Mouse (Mus musculus): ENCODE results near the gene Ttc39a. TPM values are rescaled to one million over a fixed set of nuclear protein-coding genes. Genes with fewer than 3 reads are reported as not detected.

Ttc39a gene
- polyA plus RNA-seq, 1 experiment, result 1.3 TPM

DNA sequence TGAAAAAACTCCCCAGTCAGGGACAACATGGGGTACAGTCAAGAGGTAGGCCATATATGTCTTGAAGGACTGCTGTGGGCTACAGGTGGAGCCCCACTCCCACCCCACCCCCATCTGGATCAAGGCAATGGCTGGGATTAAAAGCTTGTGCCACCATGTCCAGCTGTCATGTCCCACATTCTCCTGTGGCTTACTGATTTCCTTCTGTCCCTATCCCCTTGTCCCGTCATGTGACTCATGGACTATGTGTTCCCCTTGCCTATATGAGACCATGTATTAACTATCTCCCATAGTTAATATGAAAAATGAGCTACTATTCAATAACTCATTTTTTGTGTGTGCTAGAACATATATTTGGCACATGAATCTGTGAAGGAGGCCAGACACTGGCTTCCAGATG is 27.8 kb downstream of the Ttc39a start:
- Histone ChIP-seq H3K4me3 (ENCODE audit: insufficient read depth, low read length) (no peak overlapping the region), H3K4me1 (ENCODE audit: control insufficient read depth, insufficient read depth, low read length) (no peaks in the 10 kb centered on the region), H3K27ac (ENCODE audit: insufficient read depth, low read depth, low read length) (no peak overlapping the region)
- TF ChIP-seq POLR2A (IDR thresholded peaks at IDR 0.05; ENCODE audit: borderline replicate concordance, low read depth, low read length), result no peak
- no peak for TF ChIP-seq CTCF (IDR thresholded peaks at IDR 0.05; ENCODE audit: low read depth, low read length)

DNA sequence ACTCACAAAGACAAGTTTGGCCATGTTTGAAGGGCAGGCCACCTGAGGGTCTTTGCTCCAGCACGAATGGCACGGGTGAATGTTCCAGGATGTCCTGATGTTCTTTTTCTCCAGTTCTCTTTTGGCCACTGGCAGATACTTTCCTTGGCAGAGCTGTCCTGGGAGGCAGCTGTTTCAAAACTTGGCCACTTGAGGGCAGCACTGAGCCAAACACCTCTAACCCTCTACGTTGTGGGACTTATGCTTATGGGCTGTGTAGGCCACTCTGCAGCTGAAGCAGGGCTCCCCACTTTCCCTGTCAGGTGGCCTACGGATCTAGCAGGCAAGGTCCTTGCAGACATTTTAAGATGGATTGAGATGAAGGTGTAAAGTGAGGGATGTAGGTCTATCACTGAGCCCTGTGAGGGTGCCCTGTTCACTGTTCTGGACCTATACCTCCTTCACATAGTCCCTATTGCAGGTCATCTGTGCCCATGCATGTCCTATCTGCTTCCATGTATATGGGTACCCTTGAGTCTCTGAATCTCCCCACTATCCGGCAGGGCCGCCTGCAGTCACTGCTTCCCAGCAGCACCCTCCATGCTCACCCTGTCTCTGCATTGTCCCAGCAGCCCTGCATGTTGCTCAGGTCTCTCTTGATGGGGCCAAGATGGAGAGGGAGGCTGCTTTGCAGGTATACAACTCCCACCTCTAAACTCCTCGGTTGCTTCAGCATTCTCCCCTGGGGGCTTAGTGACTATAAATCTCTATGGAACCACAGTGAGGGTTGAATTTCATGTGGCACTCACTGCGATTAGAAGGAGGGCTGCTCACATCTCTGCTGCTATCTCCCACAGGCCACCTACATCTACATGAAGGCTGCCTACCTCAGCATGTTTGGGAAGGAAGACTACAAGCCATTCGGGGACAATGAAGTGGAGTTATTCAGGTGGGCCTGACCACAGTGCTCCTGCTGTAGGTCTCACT is 31.8 kb downstream of the Ttc39a start:
- Histone ChIP-seq H3K4me1 (ENCODE audit: control insufficient read depth, insufficient read depth, low read length) (no peaks in the 10 kb centered on the region), H3K4me3 (ENCODE audit: insufficient read depth, low read length) (no peak overlapping the region), H3K27ac (ENCODE audit: insufficient read depth, low read depth, low read length) (no peak overlapping the region)
- TF ChIP-seq POLR2A (IDR thresholded peaks at IDR 0.05; ENCODE audit: borderline replicate concordance, low read depth, low read length) (no peak), CTCF (IDR thresholded peaks at IDR 0.05; ENCODE audit: low read depth, low read length) (peak; percentile 91)

DNA sequence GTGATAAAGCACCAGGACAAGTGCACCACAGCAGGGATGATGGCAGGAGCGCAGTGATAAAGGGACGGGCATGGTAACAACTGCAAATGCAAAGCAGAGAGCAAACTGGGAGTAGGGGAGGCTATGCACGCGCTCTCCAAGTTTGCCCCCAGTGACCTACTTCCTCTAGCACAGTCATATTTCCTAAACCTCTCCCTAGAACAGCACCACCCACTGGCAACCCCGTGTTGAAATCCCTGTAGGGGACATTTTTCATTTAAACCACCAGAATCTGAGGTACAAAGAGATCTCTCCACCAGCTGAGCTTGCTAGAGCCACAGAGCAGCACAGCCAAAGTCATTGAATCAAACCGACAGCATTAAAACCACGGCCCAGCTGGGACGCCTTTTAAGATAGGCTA is 32.7 kb downstream of the Ttc39a start:
- Histone ChIP-seq H3K27ac (ENCODE audit: insufficient read depth, low read depth, low read length) (no peak overlapping the region), H3K4me3 (ENCODE audit: insufficient read depth, low read length) (no peak overlapping the region)
- TF ChIP-seq CTCF (IDR thresholded peaks at IDR 0.05; ENCODE audit: low read depth, low read length), result no peak
- no peak for TF ChIP-seq POLR2A (IDR thresholded peaks at IDR 0.05; ENCODE audit: borderline replicate concordance, low read depth, low read length)

DNA sequence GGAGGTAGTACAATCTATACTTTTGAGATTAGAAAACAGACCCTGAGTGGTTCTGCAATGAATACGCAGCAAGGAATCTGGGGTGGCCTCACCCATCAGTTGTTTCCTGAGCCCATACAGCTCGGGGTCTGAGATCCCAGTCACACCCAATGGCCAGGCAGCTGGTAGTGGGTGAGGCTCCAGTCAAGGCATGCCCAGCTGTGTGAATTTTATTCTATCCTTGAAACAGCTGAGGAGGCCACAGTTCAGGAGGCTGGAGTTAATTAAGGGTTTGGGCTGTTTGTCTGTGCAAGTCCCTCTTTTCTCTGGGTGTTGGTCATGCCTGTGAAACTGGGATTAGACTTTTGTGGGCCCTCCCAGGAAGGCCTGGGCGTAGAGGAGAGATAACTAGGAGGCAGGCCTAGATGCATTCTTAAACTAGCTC is 33.4 kb downstream of the Ttc39a start:
- H3K27ac ChIP-seq (ENCODE audit: insufficient read depth, low read depth, low read length), result no peak overlapping the region
- no peak overlapping the region for H3K4me3 ChIP-seq (ENCODE audit: insufficient read depth, low read length)
- no peaks in the 10 kb centered on the region for H3K4me1 ChIP-seq (ENCODE audit: control insufficient read depth, insufficient read depth, low read length)
- TF ChIP-seq POLR2A (IDR thresholded peaks at IDR 0.05; ENCODE audit: borderline replicate concordance, low read depth, low read length) (no peak), CTCF (IDR thresholded peaks at IDR 0.05; ENCODE audit: low read depth, low read length) (no peak)

More for the DNA sequence above, 32.7 kb downstream of the Ttc39a start:
- no peaks in the 10 kb centered on the region for H3K4me1 ChIP-seq (ENCODE audit: control insufficient read depth, insufficient read depth, low read length)

DNA sequence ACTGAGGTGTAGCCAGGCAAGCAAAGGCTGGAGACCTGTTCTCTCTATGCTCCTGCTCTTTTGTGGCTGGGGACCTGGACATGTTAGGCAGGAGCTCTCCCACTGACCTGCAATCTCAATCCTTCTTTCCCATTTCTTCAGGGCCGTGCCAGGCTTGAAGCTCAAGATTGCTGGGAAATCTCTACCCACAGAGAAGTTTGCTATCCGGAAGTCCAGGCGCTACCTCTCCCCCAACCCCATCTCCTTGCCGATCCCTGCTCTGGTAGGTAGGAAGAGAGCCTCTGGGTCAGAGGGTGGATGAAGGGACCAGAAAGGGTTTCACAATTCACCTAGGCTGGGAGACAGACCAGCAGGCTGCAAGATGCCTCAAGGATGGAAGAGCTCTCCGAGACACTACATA is 34.0 kb downstream of the Ttc39a start:
- no peak overlapping the region for H3K27ac ChIP-seq (ENCODE audit: insufficient read depth, low read depth, low read length)
- no peak overlapping the region for H3K4me3 ChIP-seq (ENCODE audit: insufficient read depth, low read length)
- TF ChIP-seq POLR2A (IDR thresholded peaks at IDR 0.05; ENCODE audit: borderline replicate concordance, low read depth, low read length) (no peak), CTCF (IDR thresholded peaks at IDR 0.05; ENCODE audit: low read depth, low read length) (no peak)
- peaks cover 2% of the 10 kb centered on the region; the same call in 1 of the 2 replicates for H3K4me1 ChIP-seq (ENCODE audit: control insufficient read depth, insufficient read depth, low read length)

DNA sequence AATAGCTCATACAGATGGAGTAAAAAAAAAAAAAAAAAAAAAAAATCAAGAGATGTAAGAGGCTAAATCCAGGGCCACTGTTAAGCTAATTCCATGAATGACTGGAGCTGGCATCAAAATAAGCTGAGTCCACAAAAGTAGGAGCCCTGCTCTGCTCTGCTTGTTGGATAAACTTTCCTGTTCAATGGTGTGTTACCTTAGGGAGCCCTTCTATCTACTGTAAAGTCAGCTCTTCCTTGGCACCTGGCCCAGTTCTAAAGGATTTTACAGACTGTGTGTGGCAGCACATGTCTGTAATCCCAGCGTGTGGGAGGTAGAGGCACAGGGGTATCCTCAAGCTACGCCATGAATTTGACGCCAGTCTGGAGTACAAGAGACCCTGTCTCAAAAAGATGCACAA is 34.6 kb downstream of the Ttc39a start:
- no peak overlapping the region for H3K4me3 ChIP-seq (ENCODE audit: insufficient read depth, low read length)
- TF ChIP-seq POLR2A (IDR thresholded peaks at IDR 0.05; ENCODE audit: borderline replicate concordance, low read depth, low read length) (no peak), CTCF (IDR thresholded peaks at IDR 0.05; ENCODE audit: low read depth, low read length) (no peak)
- H3K27ac ChIP-seq (ENCODE audit: insufficient read depth, low read depth, low read length), result no peak overlapping the region
- peaks cover 6% of the 10 kb centered on the region; the same call in 1 of the 2 replicates for H3K4me1 ChIP-seq (ENCODE audit: control insufficient read depth, insufficient read depth, low read length)

DNA sequence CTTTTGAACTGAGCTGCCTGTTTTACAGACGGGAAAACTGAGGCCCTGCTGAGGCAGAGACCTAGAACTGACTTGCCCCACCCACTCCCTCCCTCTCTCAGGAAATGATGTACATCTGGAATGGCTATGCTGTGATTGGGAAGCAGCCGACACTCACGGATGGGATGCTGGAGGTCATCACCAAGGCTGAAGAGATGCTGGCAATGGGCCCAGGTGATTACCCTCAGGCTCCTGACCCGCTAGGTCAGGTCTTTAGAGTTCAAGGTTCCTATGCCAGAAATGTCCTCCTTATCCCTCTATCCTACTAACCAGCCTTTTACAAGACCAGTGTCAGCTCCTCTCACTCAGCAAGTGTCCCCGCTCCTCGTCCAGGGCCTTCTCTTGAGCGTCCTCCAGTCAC is 35.7 kb downstream of the Ttc39a start:
- peaks cover 6% of the 10 kb centered on the region; the same call in 1 of the 2 replicates for H3K4me1 ChIP-seq (ENCODE audit: control insufficient read depth, insufficient read depth, low read length)
- H3K4me3 ChIP-seq (ENCODE audit: insufficient read depth, low read length), result no peak overlapping the region
- no peak overlapping the region for H3K27ac ChIP-seq (ENCODE audit: insufficient read depth, low read depth, low read length)
- TF ChIP-seq POLR2A (IDR thresholded peaks at IDR 0.05; ENCODE audit: borderline replicate concordance, low read depth, low read length) (no peak), CTCF (IDR thresholded peaks at IDR 0.05; ENCODE audit: low read depth, low read length) (no peak)

DNA sequence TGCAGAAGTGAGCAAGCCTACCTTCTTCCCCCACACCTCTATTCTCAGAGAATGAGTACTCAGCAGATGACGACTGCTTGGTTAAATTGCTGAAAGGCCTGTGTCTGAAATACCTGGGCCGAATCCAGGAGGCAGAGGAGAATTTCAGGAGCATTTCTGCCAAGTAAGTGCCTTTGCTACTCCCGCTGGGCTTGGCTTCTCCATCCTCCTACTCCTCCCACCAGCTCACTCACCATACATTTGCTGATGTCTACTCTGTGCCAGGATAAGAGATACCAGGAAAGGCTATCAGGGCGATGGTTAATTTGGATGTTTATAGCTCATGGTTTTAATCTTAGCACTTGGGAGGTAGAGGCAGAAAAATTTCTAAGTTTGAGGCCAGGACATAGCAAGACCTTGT is 36.2 kb downstream of the Ttc39a start:
- TF ChIP-seq CTCF (IDR thresholded peaks at IDR 0.05; ENCODE audit: low read depth, low read length), result no peak
- Histone ChIP-seq H3K4me3 (ENCODE audit: insufficient read depth, low read length) (no peak overlapping the region), H3K27ac (ENCODE audit: insufficient read depth, low read depth, low read length) (no peak overlapping the region), H3K4me1 (ENCODE audit: control insufficient read depth, insufficient read depth, low read length) (peaks cover 6% of the 10 kb centered on the region; the same call in 1 of the 2 replicates)

DNA sequence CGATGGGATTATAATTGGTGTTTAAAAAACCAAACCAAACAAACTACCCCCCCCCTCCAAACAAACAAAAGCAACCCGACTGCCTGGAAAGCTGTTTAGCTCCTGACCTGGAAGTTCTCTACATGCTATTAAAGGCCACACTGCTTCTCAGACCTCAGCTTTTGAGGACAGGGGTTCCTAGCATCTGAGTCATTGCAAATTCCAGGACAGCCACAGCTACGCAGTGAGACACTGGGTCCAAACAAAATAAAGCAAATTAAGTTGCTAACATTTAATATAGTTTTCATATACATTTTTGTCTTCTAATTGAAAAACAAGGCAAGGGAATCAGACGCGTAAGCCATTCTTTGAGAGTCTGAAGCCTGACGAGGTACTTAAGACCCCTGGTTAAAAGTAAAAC is 38.0 kb downstream of the Ttc39a start:
- TF ChIP-seq CTCF (IDR thresholded peaks at IDR 0.05; ENCODE audit: low read depth, low read length) (no peak), POLR2A (IDR thresholded peaks at IDR 0.05; ENCODE audit: borderline replicate concordance, low read depth, low read length) (no peak)

DNA sequence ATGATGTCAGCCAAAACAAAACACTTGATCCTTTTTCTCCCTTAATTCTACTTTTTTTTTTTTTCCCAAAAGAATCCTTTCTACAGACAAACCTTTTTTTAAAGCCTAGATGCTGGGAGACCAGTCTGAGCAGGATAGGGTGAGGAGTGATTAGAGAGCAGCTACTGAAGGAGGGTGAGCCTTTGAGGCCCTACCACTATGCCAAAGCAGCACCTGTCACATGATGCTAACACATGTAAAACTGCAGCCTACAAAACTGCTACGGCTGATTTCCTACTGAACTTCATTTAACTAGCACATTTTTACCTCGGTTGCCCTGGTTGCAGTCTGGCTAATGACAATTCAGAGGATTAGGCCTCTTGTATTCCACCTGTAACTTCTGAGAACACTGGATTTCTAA is 38.5 kb downstream of the Ttc39a start:
- TF ChIP-seq POLR2A (IDR thresholded peaks at IDR 0.05; ENCODE audit: borderline replicate concordance, low read depth, low read length) (no peak), CTCF (IDR thresholded peaks at IDR 0.05; ENCODE audit: low read depth, low read length) (no peak)
- H3K4me3 ChIP-seq (ENCODE audit: insufficient read depth, low read length), result no peak overlapping the region
- H3K27ac ChIP-seq (ENCODE audit: insufficient read depth, low read depth, low read length), result no peak overlapping the region
- peaks cover 14% of the 10 kb centered on the region for H3K4me1 ChIP-seq (ENCODE audit: control insufficient read depth, insufficient read depth, low read length)

More for the DNA sequence above, 38.0 kb downstream of the Ttc39a start:
- no peak overlapping the region for H3K4me3 ChIP-seq (ENCODE audit: insufficient read depth, low read length)
- no peak overlapping the region for H3K27ac ChIP-seq (ENCODE audit: insufficient read depth, low read depth, low read length)
- H3K4me1 ChIP-seq (ENCODE audit: control insufficient read depth, insufficient read depth, low read length), result peaks cover 12% of the 10 kb centered on the region

Measured in bone marrow macrophage, adult 2 months (primary cell).